Mouse (Mus musculus) v-Abl transformed pro-B cells (cell line): ENCODE measurements around the gene Jkamp.

Experiments used
- in situ Hi-C, 2 experiments: fragments of 400-800 bp; cut with MboI; formaldehyde crosslinking; loops; one replicate each; pipeline ENCODE4 v1.15.1; 2025; ENCODE audit not compliant: unreplicated experiment in 2 of 2

Gene Jkamp

DNA sequence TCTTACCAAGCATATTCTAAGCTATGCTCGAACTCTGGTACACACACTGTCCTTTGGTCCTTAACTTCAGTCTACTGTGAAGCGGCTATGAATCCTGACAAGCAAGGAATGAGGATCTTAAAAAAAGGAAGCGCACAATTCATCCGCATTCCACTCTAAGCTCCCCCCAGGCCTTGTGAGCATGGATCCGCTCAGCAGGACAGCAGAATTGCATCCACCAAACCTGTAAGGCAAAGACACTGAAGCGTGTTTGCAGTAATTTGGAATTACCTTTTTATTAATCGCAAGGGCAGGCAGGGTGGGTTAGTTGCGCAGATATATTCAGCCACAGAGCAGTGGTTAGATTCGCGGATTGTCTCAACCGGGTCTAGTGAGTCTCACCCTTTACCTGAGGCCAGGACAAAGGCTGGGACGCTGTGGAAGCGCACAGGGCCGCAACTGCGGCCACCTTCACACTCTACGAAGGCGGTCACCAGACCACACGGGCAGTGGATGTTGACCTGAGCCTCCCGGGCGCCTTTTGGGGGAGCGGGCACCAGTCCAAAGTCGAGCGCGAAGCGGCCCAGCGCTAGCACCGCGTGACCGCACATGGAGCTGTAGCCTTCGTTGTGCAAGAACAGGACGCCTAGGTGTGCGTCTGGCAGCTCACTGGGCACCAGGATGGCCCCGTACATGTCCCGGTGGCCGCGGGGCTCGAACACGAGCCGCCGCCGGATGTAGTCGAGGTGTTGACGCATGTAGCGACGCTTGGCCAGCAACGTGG is 947 bp upstream of the Jkamp start:
- in situ Hi-C loops, result loop anchor here (25.0 kb wide), 9 partner anchors 578 to 1803 kb away; partner anchors contain the start of genes Actr10 (in 2 of the 2), Tmem30b (in 2 of the 2) and Dhrs7 (in 1 of the 2)

- in situ Hi-C loops, result loop anchor here (25.0 kb wide), 9 partner anchors 577 to 1802 kb away; partner anchors contain the start of genes Actr10 (in 2 of the 2), Tmem30b (in 2 of the 2) and Dhrs7 (in 1 of the 2)
Observed at GRCm38 (mm10) chr12:72085024-72085328, 413 bp upstream of the Jkamp start.

DNA sequence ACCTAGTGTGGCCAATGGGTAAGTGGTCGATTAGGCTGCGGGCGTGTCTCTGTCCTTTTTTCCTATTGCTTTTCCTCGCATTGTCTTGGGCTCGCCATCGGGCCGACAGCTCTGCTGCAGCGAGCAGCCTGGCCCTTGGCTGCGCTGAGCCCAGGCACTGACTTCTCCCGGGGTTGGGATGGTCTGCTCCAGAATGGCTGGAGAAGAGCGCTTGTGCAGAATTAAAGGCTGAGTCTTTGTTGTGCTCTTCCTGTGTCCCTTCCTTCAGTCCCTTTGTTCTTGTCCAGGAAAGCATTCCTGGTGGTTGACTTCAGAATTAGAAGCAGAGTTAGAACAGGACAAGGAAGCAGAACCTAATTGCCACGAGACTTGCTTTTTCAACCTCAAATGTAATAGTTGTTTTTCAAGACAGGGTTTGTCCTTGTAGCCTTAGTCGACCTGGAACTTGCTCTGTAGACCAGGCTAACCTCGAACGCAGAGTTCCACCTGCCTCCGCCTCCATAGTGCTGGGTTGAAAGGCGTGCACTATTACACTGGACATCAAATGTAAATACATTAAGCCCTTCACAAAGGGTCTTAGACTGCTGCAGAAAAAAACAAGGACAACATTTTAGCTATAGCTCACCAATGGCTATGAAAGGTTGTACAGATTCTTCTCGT is 907 bp downstream of the Jkamp start:
- in situ Hi-C loops, result loop anchor here (25.0 kb wide), 9 partner anchors 576 to 1801 kb away; partner anchors contain the start of genes Actr10 (in 2 of the 2), Tmem30b (in 2 of the 2) and Dhrs7 (in 1 of the 2)

GRCm38 (mm10) chr12:72089802-72090201 is 4.4 kb downstream of the Jkamp start:
- in situ Hi-C loops, result loop anchor here (5.0 to 25.0 kb wide), 14 partner anchors 445 to 1797 kb away; partner anchors contain the start of genes Actr10 (in 2 of the 2), Dhrs7 (in 2 of the 2), Pcnx4 (in 2 of the 2) and Tmem30b (in 2 of the 2)

DNA sequence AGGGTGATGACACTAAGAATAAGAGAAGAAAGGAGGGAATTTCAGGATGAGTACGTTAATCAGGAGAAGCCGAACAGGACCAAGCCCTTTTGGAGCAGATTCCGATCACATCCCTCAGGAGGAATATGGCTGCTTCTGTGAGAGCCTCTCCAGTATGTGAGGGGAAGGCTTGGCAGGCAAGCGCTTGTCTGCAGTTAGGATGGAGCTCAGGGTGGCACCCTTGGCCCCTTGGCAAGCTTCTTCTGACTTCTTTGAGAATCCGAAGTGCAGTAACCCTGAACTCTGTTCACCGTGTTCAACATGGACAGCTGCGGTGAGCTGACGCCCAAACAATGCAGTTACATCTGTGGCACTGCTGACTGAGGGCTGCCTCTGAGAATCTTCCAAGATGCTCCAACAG is 11.6 kb downstream of the Jkamp start:
- in situ Hi-C loops, result loop anchor here (10.0 to 25.0 kb wide), 11 partner anchors 438 to 1790 kb away; partner anchors contain the start of genes Actr10 (in 2 of the 2), Pcnx4 (in 2 of the 2), Tmem30b (in 2 of the 2) and Dhrs7 (in 1 of the 2)

DNA sequence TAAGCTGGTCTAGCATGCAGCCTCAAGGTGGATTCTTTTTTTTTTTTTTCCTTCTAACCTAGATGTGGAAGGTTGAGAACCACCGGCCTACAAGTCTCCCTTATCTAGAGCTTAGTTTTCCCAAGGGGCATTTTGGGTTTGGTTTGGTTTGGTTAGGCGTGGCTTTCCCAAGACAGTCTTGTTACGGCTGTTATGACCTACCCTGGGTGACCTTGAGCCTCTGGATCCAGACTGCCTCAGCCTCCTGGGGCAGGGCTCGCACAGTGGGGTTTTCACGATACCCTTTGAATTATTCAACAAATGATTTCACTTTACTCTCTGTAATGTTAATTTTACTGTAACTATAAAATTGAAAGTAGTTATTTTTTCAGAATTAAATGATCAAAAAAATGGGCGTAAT is 17.4 kb downstream of the Jkamp start:
- in situ Hi-C loops, result loop anchor here in 1 of 2 experiments (10.0 kb wide), 1 partner anchor 872 kb away; no protein-coding TSS in a partner anchor

GRCm38 (mm10) chr12:72104027-72104426 is 18.6 kb downstream of the Jkamp start:
- in situ Hi-C loops, result loop anchor here in 1 of 2 experiments (10.0 kb wide), 1 partner anchor 871 kb away; no protein-coding TSS in a partner anchor

GRCm38 (mm10) chr12:72104525-72105281 is 19.3 kb downstream of the Jkamp start:
- in situ Hi-C loops, result loop anchor here in 1 of 2 experiments (10.0 kb wide), 1 partner anchor 870 kb away; no protein-coding TSS in a partner anchor

DNA sequence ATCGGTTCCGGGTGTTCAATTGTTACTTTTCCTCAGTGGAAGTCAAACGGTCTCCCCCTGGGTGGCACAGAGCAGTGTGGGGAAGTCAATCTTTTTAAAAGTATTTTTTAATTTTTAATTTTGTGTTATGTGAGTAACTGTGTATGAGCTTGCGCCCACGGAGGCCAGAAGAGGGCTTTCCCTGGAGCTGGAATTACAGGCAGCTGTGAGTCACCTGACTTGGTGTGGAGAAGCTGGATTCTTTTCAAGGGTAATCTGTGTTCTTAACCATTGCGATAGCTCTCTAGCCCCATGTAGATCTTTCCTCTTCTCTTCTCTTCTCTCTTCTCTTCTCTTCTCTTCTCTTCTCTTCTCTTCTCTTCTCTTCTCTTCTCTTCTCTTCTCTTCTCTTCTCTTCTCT is 29.7 kb downstream of the Jkamp start:
- in situ Hi-C loops, result no loop called here

DNA sequence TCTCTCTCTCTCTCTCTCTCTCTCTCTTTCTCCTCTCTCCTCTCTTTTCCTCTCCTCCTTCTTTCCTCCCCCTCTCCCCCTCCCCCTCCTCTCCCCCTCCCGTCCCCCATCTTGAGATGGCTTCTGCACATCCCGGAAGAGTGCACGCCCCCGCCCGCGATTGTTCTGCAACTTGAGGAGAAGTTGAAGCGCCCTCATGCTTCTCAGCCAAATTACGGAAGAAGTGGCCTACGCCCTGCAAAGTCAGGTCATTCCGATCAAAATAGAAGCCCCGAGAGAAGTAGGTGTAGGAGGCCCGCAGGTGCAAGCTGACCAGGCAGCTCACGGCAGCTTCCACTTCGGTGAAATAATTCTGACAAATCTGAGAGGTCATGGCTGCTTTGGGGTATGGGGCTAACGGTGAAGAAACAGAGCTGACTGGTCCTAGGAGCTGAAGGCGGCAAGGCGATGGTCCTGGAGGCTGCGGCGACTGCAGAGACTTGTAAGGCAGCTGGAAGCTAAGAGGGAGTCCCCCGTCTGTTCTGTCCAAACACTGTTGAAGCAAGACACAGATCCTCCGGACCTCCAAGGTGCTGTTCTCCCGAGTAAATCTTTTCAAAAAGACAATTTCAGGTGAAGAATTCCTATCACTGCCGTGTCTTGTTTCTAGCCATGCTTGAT is 30.4 kb downstream of the Jkamp start:
- in situ Hi-C loops, result no loop called here

GRCm38 (mm10) chr12:72129203-72129602 is 43.8 kb downstream of the Jkamp start:
- in situ Hi-C loops, result no loop called here

DNA sequence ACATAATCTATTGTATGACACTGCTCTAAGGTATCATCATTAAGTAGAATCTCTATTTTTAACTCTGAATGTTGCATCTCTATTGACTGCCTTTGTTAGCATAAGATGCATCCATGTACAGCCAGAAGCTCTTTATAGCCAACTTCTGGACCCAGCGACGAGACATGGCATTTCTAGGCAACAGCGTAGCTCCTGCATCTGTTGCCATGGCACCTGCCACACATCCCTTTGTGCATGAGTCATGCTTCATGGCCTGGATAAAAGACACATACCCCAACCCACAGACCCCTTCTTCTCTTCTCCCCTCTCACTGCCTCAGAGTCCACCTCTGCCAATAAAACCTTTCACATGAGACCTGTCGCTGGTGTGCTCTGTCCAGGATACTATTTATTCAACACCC is 65.4 kb downstream of the Jkamp start:
- in situ Hi-C loops, result no loop called here
